Mouse (Mus musculus) E14TG2a.4 (cell line): ENCODE data around the gene Castor1.

ENCODE experiments used
- H3K27me3 ChIP-seq: 2 replicates; pipeline ENCODE4 v1.6.1; 2014; ENCODE audit warnings: low read length, control low read depth; ENCODE audit not compliant: insufficient read depth
- H3K36me3 ChIP-seq: 2 replicates; pipeline ENCODE4 v1.6.1; 2014; ENCODE audit warnings: low read length, control low read depth; ENCODE audit not compliant: insufficient read depth
- H3K4me1 ChIP-seq: replicated peaks from 2 replicates; pipeline ENCODE4 v1.6.1; 2014; ENCODE audit warnings: low read depth, low read length, control low read depth
- H3K4me3 ChIP-seq: replicated peaks from 2 replicates; pipeline ENCODE4 v1.5.1; 2014; ENCODE audit warnings: mild to moderate bottlenecking, low read length
- H3K9me3 ChIP-seq: 2 replicates; pipeline ENCODE4 v1.6.1; 2014; ENCODE audit warnings: low read length, control low read depth
- CTCF ChIP-seq: conservative IDR thresholded peaks from 2 replicates; pipeline ENCODE4 v1.5.1; 2014; ENCODE audit warnings: low read length
- NANOG ChIP-seq: IDR thresholded peaks from 2 replicates; pipeline ENCODE4 v1.6.1; 2014; ENCODE audit warnings: borderline replicate concordance, low read length, mixed read lengths
- POU5F1 ChIP-seq: IDR thresholded peaks from 2 replicates; pipeline ENCODE4 v1.6.1; 2014; ENCODE audit warnings: low read length, borderline replicate concordance

The Castor1 gene

DNA sequence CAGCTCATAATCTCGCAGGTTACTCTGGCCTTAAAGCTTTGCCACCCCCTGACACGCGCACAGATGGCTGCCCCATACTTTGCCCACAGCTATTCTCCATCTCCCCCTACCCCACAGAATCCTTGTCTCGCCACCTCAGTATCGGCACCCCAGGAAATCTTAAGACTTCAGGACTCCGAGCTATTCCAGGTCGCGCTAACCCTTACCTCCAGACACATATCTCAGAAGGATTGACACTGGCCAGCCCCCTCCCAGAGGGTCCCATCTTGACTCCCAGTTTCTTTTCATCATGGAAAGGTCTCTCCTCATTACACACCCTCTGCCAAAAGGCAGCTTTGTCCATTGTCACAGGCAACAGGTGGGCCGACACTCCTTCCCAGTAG, 30.7 kb upstream of the Castor1 start:
- TF ChIP-seq CTCF (no peak), POU5F1 (no peak), NANOG (no peak)
- no peaks in the 10 kb centered on the region for H3K9me3 ChIP-seq
- peaks cover 63% of the 10 kb centered on the region for H3K36me3 ChIP-seq
- peaks cover 39% of the 10 kb centered on the region for H3K4me1 ChIP-seq
- peaks cover 7% of the 10 kb centered on the region for H3K27me3 ChIP-seq
- peak overlapping the region; percentile 98 for H3K4me3 ChIP-seq

GRCm38 (mm10) chr11:4189182-4189581, 28.8 kb upstream of the Castor1 start:
- Histone ChIP-seq H3K4me3 (no peak overlapping the region), H3K27me3 (peaks cover 7% of the 10 kb centered on the region), H3K9me3 (no peaks in the 10 kb centered on the region), H3K4me1 (peaks cover 36% of the 10 kb centered on the region), H3K36me3 (peaks cover 62% of the 10 kb centered on the region)
- TF ChIP-seq NANOG (no peak), CTCF (no peak), POU5F1 (no peak)

- Histone ChIP-seq H3K27me3 (peaks cover 7% of the 10 kb centered on the region), H3K4me3 (no peak overlapping the region), H3K4me1 (peaks cover 36% of the 10 kb centered on the region), H3K36me3 (peaks cover 75% of the 10 kb centered on the region), H3K9me3 (no peaks in the 10 kb centered on the region)
- no peak for TF ChIP-seq POU5F1
- TF ChIP-seq NANOG = no peak
- TF ChIP-seq CTCF = no peak
These were observed 27.3 kb upstream of the Castor1 start for GRCm38 (mm10) chr11:4190677-4191076.

- Histone ChIP-seq H3K27me3 (peaks cover under 1% of the 10 kb centered on the region), H3K36me3 (peaks cover 91% of the 10 kb centered on the region), H3K4me3 (no peak overlapping the region), H3K4me1 (peaks cover 47% of the 10 kb centered on the region), H3K9me3 (no peaks in the 10 kb centered on the region)
- TF ChIP-seq NANOG (no peak), POU5F1 (no peak)
These were observed 25.3 kb upstream of the Castor1 start for GRCm38 (mm10) chr11:4192757-4193156.

DNA sequence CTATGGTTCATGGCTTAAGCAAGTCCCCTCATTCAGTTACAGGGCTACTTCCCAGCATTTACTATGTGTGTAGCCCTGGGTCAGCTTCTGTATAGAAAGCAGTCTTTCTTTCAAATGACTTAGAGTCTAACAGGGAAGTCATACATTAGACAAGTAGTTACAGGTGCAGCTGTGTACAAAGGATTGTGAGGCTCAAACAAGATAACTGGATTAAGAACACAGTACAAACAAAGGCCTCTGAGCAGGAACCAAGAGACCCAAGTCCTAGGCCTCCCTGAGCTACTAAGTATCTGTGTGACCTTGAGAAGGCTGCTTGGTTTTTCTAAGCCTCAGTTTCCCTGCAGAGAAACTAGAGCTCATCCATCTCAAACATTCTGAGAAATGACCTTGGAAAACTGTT, 24.6 kb upstream of the Castor1 start:
- Histone ChIP-seq H3K27me3 (no peaks in the 10 kb centered on the region), H3K4me1 (peaks cover 45% of the 10 kb centered on the region), H3K9me3 (no peaks in the 10 kb centered on the region), H3K36me3 (peaks cover 89% of the 10 kb centered on the region), H3K4me3 (no peak overlapping the region)
- TF ChIP-seq CTCF (no peak), NANOG (no peak), POU5F1 (no peak)

- peaks cover 76% of the 10 kb centered on the region for H3K36me3 ChIP-seq
- H3K9me3 ChIP-seq = no peaks in the 10 kb centered on the region
- TF ChIP-seq POU5F1 (no peak), CTCF (no peak), NANOG (no peak)
- H3K4me3 ChIP-seq = no peak overlapping the region
- peaks cover 36% of the 10 kb centered on the region for H3K4me1 ChIP-seq
- no peaks in the 10 kb centered on the region for H3K27me3 ChIP-seq
These were observed 22.4 kb upstream of the Castor1 start for GRCm38 (mm10) chr11:4195597-4196031.

- Histone ChIP-seq H3K27me3 (no peaks in the 10 kb centered on the region), H3K36me3 (peaks cover 67% of the 10 kb centered on the region), H3K4me3 (no peak overlapping the region), H3K9me3 (no peaks in the 10 kb centered on the region), H3K4me1 (peaks cover 27% of the 10 kb centered on the region)
- no peak for TF ChIP-seq CTCF
- no peak for TF ChIP-seq NANOG
- no peak for TF ChIP-seq POU5F1
These were observed 21.4 kb upstream of the Castor1 start for GRCm38 (mm10) chr11:4196636-4197035.

DNA sequence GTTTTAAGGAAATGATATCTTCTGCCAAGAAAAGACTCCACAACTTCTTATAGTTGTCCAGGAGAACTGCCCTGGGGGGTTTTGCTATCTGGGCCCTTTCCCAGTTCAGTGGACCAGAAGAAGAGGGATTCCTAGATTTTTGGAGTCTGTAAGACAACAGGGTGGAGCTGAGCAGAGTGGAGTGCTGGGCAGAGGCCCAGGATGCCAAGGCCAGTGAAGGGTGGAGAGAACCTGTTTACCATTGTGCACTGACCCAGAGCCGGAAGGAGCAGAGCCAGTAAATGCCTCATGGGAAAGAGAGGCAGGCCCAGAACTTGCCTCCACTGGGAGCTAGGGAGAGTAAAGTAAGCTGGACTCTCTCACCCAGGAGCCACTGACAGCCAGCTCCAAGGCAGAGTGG, 20.3 kb upstream of the Castor1 start:
- Histone ChIP-seq H3K36me3 (peaks cover 62% of the 10 kb centered on the region), H3K27me3 (no peaks in the 10 kb centered on the region), H3K4me1 (peaks cover 29% of the 10 kb centered on the region), H3K4me3 (no peak overlapping the region), H3K9me3 (no peaks in the 10 kb centered on the region)
- TF ChIP-seq NANOG (no peak), CTCF (no peak), POU5F1 (no peak)

- no peaks in the 10 kb centered on the region for H3K27me3 ChIP-seq
- H3K36me3 ChIP-seq = peaks cover 51% of the 10 kb centered on the region
- no peaks in the 10 kb centered on the region for H3K9me3 ChIP-seq
- peaks cover 19% of the 10 kb centered on the region for H3K4me1 ChIP-seq
- no peak for TF ChIP-seq POU5F1
- TF ChIP-seq CTCF = no peak
- TF ChIP-seq NANOG = no peak
- H3K4me3 ChIP-seq = no peak overlapping the region
These were observed 15.9 kb upstream of the Castor1 start for GRCm38 (mm10) chr11:4201981-4202700.
